Mouse (Mus musculus): ENCODE data around the gene Dot1l. TPM values are rescaled to one million over a fixed set of nuclear protein-coding genes. Genes with fewer than 3 reads are reported as not detected.

Dot1l gene
- 74.8 and 79.5 TPM in 2 replicates for polyA plus RNA-seq (2012; rRNA removed)

DNA sequence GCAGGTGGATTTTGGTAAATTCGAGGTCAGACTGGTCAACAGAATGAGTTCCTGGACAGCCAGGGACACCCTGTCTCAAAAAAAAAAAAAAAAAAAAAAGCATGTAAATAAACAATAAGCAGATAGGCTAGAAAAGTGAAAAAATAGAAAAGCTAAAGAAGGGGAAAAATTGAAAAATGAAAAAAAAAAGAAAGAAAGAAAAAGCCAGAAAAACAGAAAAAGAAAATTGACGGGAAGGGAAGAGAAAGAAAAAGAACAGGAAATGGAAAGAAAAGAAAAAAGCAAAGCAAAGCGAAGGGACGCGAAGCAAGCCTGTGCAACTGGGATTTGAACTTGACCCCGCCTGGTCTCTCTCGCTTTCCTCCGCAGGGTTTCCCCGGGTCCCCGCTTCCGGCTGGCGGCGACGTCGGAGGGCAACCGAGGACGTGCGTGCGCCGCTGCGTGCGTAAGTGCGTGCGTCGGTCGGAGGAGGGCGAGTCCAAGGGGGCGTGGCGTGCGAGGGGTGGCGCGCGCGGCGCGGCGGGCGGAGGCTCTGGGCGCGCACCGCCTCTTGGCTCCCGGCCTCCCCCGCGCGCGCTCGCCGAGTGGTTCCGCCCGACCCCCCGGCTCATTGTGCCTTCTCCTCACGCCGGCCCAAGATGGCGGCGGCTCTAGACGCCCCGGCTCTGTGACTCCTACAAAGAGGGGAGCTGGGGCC is at the start of gene Dot1l:
Gene Dot1l, plus strand, starts transcription at position 613 of the 697 bp plus-strand sequence.
- peak; percentile 93 to 98 for DNase-seq (ENCODE audit: extremely low spot score in 1 of 2, low spot score in 1 of 2)

GRCm38 (mm10) chr10:80705479-80705878 is 49.5 kb upstream of the Dot1l start:
- no peak for DNase-seq (ENCODE audit: extremely low spot score in 1 of 2, low spot score in 1 of 2)

GRCm38 (mm10) chr10:80710834-80711233 is 44.2 kb upstream of the Dot1l start:
- DNase-seq (ENCODE audit: extremely low spot score in 1 of 2, low spot score in 1 of 2), result no peak

- no peak for DNase-seq (ENCODE audit: extremely low spot score in 1 of 2, low spot score in 1 of 2)
Measured at GRCm38 (mm10) chr10:80717281-80717680, 37.7 kb upstream of the Dot1l start.

GRCm38 (mm10) chr10:80727369-80728127 is 27.5 kb upstream of the Dot1l start:
- DNase-seq (ENCODE audit: extremely low spot score in 1 of 2, low spot score in 1 of 2), result no peak

DNA sequence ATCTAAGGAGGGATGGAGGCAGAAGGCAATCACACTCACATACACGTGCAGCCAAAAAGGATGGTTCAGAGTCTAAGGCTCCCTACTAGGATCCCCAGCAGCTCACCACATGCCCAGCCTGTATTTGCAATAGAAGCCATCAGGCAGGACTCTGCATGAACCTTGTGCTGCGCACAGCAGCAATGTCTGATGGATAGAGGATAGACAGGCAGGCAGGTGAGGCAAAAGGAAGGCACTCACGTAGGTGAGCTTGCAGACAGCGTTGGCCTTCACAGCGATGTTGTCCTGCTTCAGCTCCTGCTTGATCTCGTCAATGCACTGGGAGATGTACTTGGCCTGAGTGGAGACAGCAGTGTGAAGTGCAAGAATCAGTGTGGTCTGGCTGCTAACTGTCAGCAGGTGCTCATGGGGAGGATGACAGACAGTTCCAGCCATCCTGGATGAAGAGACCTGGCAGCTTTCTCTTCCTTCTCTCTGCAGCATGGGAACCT is 22.4 kb upstream of the Dot1l start:
- no peak for DNase-seq (ENCODE audit: extremely low spot score in 1 of 2, low spot score in 1 of 2)

GRCm38 (mm10) chr10:80736731-80737130 is 18.3 kb upstream of the Dot1l start:
- DNase-seq (ENCODE audit: extremely low spot score in 1 of 2, low spot score in 1 of 2), result no peak

DNA sequence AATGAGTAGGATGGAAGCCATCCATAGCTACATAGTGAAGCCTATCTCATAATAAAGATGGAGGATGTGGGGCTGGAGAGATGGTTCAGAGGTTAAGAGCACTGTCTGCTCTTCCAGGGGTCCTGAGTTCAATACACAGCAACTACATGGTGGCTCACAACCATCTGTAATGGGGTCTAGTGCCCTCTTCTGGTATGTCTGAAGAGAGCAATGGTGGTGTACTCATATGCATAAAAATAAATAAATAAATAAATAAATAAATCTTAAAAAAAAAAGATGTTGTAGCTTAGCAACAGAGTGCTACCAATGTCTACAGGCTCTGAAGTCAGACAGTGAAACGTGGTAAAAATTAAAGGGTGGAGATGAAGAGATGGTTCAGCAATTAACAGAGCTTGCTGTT is 16.3 kb upstream of the Dot1l start:
- no peak for DNase-seq (ENCODE audit: extremely low spot score in 1 of 2, low spot score in 1 of 2)

DNA sequence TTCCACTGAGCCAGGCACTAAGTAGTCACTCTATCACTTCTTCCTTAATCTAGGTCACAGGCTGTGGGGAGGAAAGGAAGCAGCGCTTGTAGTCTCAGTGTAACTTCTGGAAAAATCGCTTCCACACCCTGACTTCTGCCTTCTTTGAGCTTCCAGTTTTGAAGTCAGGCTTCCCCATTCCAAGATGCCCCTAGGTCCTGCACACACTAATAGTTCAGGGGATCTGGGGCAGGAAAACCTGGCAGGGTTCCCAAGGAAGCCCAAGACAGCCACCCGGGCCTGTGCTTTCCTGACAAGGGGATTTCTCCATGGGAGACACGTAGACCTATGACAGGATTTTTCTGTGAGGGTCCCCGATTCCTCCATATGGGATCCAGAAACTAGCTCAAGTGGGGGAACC is 13.9 kb upstream of the Dot1l start:
- DNase-seq (ENCODE audit: extremely low spot score in 1 of 2, low spot score in 1 of 2), result no peak

GRCm38 (mm10) chr10:80741634-80742179 is 13.3 kb upstream of the Dot1l start:
- no peak for DNase-seq (ENCODE audit: extremely low spot score in 1 of 2, low spot score in 1 of 2)

- DNase-seq (ENCODE audit: extremely low spot score in 1 of 2, low spot score in 1 of 2), result peak; percentile 98 to 99
Measured at GRCm38 (mm10) chr10:80742180-80742978, 12.6 kb upstream of the Dot1l start, which contains the start of gene Ap3d1. Gene Ap3d1 (minus strand): TSS chr10:80742264.

- DNase-seq (ENCODE audit: extremely low spot score in 1 of 2, low spot score in 1 of 2), result no peak
Measured at GRCm38 (mm10) chr10:80744262-80744661, 10.7 kb upstream of the Dot1l start.

DNA sequence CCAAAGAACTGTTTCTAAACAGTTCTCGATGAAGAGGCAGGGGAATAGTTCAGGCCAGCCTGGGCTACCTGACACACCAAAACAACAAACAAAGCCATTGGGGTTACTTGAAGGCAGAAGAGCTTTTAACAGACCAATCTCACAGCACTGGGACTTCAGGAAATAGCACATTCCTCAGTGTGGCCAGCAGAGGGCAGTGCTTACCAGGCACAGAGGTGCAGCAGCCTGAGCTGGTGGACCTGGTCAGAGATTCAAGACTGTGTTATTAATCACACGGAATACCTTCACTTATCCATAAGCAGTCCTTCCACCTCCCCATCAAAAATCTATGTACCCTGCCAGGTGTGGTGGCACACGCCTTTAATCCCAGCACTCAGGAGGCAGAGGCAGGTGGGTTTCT is 7.6 kb upstream of the Dot1l start:
- DNase-seq (ENCODE audit: extremely low spot score in 1 of 2, low spot score in 1 of 2), result peak in 1 of 2 experiments; percentile 85

DNA sequence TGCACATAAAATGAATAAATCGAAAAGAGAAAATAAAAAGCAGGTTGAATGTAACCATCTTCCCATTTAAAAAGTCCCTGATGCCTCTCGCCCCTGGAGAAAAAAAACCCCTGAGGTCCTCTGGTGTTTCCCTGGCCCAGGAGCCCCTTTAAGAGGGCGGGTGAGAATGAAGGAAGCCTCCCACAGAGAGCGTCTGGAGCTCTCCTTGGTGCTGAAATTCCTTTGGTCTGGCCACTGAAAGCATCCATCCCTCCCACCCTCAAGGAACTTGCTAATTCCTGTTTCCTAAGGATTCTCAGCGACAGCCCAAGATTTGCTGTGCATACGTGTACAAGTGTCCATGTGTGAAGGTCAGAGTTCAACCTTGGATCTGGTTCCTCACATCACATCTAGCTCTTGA is 6.4 kb upstream of the Dot1l start:
- DNase-seq (ENCODE audit: extremely low spot score in 1 of 2, low spot score in 1 of 2), result no peak

- peak; percentile 77 to 83 for DNase-seq (ENCODE audit: extremely low spot score in 1 of 2, low spot score in 1 of 2)
Measured at GRCm38 (mm10) chr10:80751188-80751832, 3.7 kb upstream of the Dot1l start.

DNA sequence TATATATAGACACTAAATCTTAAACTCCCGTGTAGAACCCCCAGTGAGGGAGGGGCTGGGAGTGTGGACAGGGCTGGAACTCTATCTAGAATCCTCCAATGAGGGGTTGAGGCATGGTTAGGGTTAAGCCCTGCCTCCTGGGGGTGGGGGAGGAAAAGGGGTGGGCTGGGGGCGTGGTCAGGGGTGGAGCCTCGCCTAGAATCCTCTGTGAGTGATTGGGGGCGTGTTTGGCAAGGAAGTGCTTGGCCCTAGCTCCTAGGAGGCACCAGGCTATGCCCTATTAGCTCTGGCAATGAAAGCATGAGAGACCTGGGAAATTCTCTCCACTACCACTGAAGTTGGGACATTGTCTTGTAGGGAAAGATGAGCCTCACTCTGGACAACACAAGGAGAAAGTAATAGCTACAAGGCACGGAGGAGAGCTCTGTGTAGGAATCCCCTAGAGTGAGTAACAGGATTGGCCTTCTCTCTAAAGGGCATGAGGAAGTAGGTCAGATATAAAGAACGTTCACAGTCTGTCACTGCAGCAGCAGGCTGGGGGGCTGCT is 2.9 kb upstream of the Dot1l start:
- DNase-seq (ENCODE audit: extremely low spot score in 1 of 2, low spot score in 1 of 2), result peak in 1 of 2 experiments; percentile 32

- no peak for DNase-seq (ENCODE audit: extremely low spot score in 1 of 2, low spot score in 1 of 2)
Measured at GRCm38 (mm10) chr10:80755291-80756015, 447 bp downstream of the Dot1l start.

GRCm38 (mm10) chr10:80756099-80756498 is 1.1 kb downstream of the Dot1l start:
- DNase-seq (ENCODE audit: extremely low spot score in 1 of 2, low spot score in 1 of 2), result no peak

GRCm38 (mm10) chr10:80756509-80756908 is 1.5 kb downstream of the Dot1l start:
- no peak for DNase-seq (ENCODE audit: extremely low spot score in 1 of 2, low spot score in 1 of 2)

All from frontal cortex, adult 2 months (tissue).